Mouse (Mus musculus) limb, embryonic 10.5 days (tissue): ENCODE data around the gene Polr3a. TPM values are rescaled to one million over a fixed set of nuclear protein-coding genes. Genes with fewer than 3 reads are reported as not detected.
"Not testable (repeated sequence)": the region's sequence is repeated elsewhere in the genome, so short reads cannot be mapped to it uniquely, and the experiment has no call there.

ENCODE experiments used
- DNase-seq: peaks from one replicate; pipeline ENCODE4 v3.0.0-alpha.2; 2017; ENCODE audit warnings: low spot score
- H3K27ac ChIP-seq: fragments of 300-500 bp; sonication (generic); 2 replicates; pipeline ENCODE4 v1.5.1; 2016; ENCODE audit warnings: mild to moderate bottlenecking
- H3K27me3 ChIP-seq: fragments of 300-500 bp; sonication (generic); 2 replicates; pipeline ENCODE4 v1.6.1; 2016; ENCODE audit warnings: low read depth, mild to moderate bottlenecking; ENCODE audit not compliant: poor library complexity, severe bottlenecking
- H3K36me3 ChIP-seq: fragments of 300-500 bp; sonication (generic); 2 replicates; pipeline ENCODE4 v1.6.1; 2016; ENCODE audit warnings: mild to moderate bottlenecking, moderate library complexity
- H3K4me1 ChIP-seq: fragments of 300-500 bp; sonication (generic); 2 replicates; pipeline ENCODE4 v1.6.1; 2016
- H3K4me3 ChIP-seq: fragments of 300-500 bp; sonication (generic); 2 replicates; pipeline ENCODE4 v1.5.1; 2016; ENCODE audit warnings: mild to moderate bottlenecking, moderate library complexity
- H3K9me3 ChIP-seq: fragments of 300-500 bp; sonication (generic); replicated peaks from 2 replicates; pipeline ENCODE4 v1.6.1; 2016; ENCODE audit warnings: mild to moderate bottlenecking
- WGBS: fragments of 180-500 bp; shearing (Covaris S2); methylation state at CpG from one replicate; pipeline ENCODE4 v1.1.7; 2016; 5-methylcytosine and 5-hydroxymethylcytosine counted together
- polyA plus RNA-seq: library from polyadenylated mRNA; unstranded; fragments of >200 nt; fragmentation: Nextera tagmentation; extraction: Ambion mirVana; gene quantifications from 2 replicates; pipeline ENCODE4 v1.2.1, GENCODE M21; 2016

Polr3a gene
- polyA plus RNA-seq, 1 experiment from 2014 or later = 25.1 TPM

- DNase-seq = no peak
- Histone ChIP-seq H3K4me3 (peak overlapping the region; percentile 9; the same call in 1 of the 2 replicates), H3K27me3 (no peaks in the 10 kb centered on the region), H3K27ac (peak overlapping the region; percentile 44), H3K4me1 (peaks cover 29% of the 10 kb centered on the region), H3K36me3 (no peaks in the 10 kb centered on the region), H3K9me3 (no peaks in the 10 kb centered on the region)
- 32% methylated on average over 14 of the region's 14 CpGs for WGBS
These were observed 20.7 kb upstream of the Polr3a start for GRCm38 (mm10) chr14:24507452-24508069.

GRCm38 (mm10) chr14:24501256-24501655 lies 14.4 kb upstream of the Polr3a start:
- WGBS = 74% methylated on average over 4 of the region's 4 CpGs
- Histone ChIP-seq H3K4me1 (peaks cover 7% of the 10 kb centered on the region), H3K27ac (peak overlapping the region; percentile 88), H3K9me3 (no peaks in the 10 kb centered on the region), H3K36me3 (peaks cover 35% of the 10 kb centered on the region), H3K4me3 (no peak overlapping the region), H3K27me3 (no peaks in the 10 kb centered on the region)
- no peak for DNase-seq

GRCm38 (mm10) chr14:24500845-24501186 lies 14.0 kb upstream of the Polr3a start:
- DNase-seq = no peak
- peaks cover 39% of the 10 kb centered on the region for H3K36me3 ChIP-seq
- no peaks in the 10 kb centered on the region for H3K9me3 ChIP-seq
- peaks cover 7% of the 10 kb centered on the region for H3K4me1 ChIP-seq
- H3K27me3 ChIP-seq = no peaks in the 10 kb centered on the region
- peak overlapping the region; percentile 88 for H3K27ac ChIP-seq
- WGBS = 26% methylated on average over 8 of the region's 8 CpGs
- peak overlapping the region; percentile 22; the same call in 1 of the 2 replicates for H3K4me3 ChIP-seq

- peaks cover 45% of the 10 kb centered on the region for H3K36me3 ChIP-seq
- peak overlapping the region; percentile 22; the same call in 1 of the 2 replicates for H3K4me3 ChIP-seq
- peaks cover 7% of the 10 kb centered on the region for H3K4me1 ChIP-seq
- H3K27me3 ChIP-seq = no peaks in the 10 kb centered on the region
- DNase-seq = peak; percentile 96
- no peaks in the 10 kb centered on the region for H3K9me3 ChIP-seq
- peak overlapping the region; percentile 88 for H3K27ac ChIP-seq
- WGBS = 21% methylated on average over 18 of the region's 18 CpGs
These were observed 13.4 kb upstream of the Polr3a start for GRCm38 (mm10) chr14:24500091-24500844.

- Histone ChIP-seq H3K36me3 (peaks cover 53% of the 10 kb centered on the region), H3K27me3 (no peaks in the 10 kb centered on the region), H3K9me3 (no peaks in the 10 kb centered on the region), H3K27ac (no peak overlapping the region; the same call in 1 of the 2 replicates), H3K4me1 (peaks cover 7% of the 10 kb centered on the region), H3K4me3 (no peak overlapping the region)
- WGBS = 45% methylated on average over 9 of the region's 9 CpGs
- no peak for DNase-seq
These were observed 12.6 kb upstream of the Polr3a start for GRCm38 (mm10) chr14:24499478-24499877.

- WGBS = 73% methylated on average over 5 of the region's 5 CpGs
- H3K9me3 ChIP-seq = no peaks in the 10 kb centered on the region
- H3K27ac ChIP-seq = no peak overlapping the region
- H3K4me3 ChIP-seq = no peak overlapping the region
- peaks cover 61% of the 10 kb centered on the region for H3K36me3 ChIP-seq
- DNase-seq = no peak
- peaks cover 12% of the 10 kb centered on the region for H3K4me1 ChIP-seq
- no peaks in the 10 kb centered on the region for H3K27me3 ChIP-seq
These were observed 11.8 kb upstream of the Polr3a start for GRCm38 (mm10) chr14:24498561-24499255.

- Histone ChIP-seq H3K27ac (no peak overlapping the region), H3K36me3 (peaks cover 73% of the 10 kb centered on the region), H3K27me3 (no peaks in the 10 kb centered on the region), H3K4me3 (no peak overlapping the region), H3K9me3 (no peaks in the 10 kb centered on the region), H3K4me1 (peaks cover 25% of the 10 kb centered on the region)
- no peak for DNase-seq
- 94% methylated on average over 1 of the region's 1 CpGs for WGBS
These were observed 10.6 kb upstream of the Polr3a start for GRCm38 (mm10) chr14:24497443-24497842.

- Histone ChIP-seq H3K36me3 (peaks cover 81% of the 10 kb centered on the region), H3K27me3 (no peaks in the 10 kb centered on the region), H3K4me3 (no peak overlapping the region), H3K4me1 (peaks cover 34% of the 10 kb centered on the region), H3K27ac (no peak overlapping the region), H3K9me3 (no peaks in the 10 kb centered on the region)
- 91% methylated on average over 1 of the region's 1 CpGs for WGBS
- no peak for DNase-seq
These were observed 9.6 kb upstream of the Polr3a start for GRCm38 (mm10) chr14:24496507-24496906.

GRCm38 (mm10) chr14:24493256-24493655 lies 6.4 kb upstream of the Polr3a start:
- 90% methylated on average over 9 of the region's 9 CpGs for WGBS
- Histone ChIP-seq H3K27me3 (no peaks in the 10 kb centered on the region), H3K36me3 (peaks cover 67% of the 10 kb centered on the region), H3K27ac (no peak overlapping the region), H3K9me3 (no peaks in the 10 kb centered on the region), H3K4me3 (0 out of 2 replicates have a peak overlapping the region, but pooled peaks have one; percentile 83), H3K4me1 (peaks cover 29% of the 10 kb centered on the region)
- DNase-seq = no peak

GRCm38 (mm10) chr14:24491266-24491981 lies 4.6 kb upstream of the Polr3a start:
- peak overlapping the region; percentile 96 for H3K27ac ChIP-seq
- 4% methylated on average over 11 of the region's 11 CpGs for WGBS
- H3K27me3 ChIP-seq = no peaks in the 10 kb centered on the region
- no peak for DNase-seq
- H3K4me3 ChIP-seq = peak overlapping the region; percentile 83
- H3K9me3 ChIP-seq = no peaks in the 10 kb centered on the region
- peaks cover 49% of the 10 kb centered on the region for H3K36me3 ChIP-seq
- H3K4me1 ChIP-seq = peaks cover 29% of the 10 kb centered on the region

- WGBS = under 1% methylated on average over 64 of the region's 64 CpGs
These were observed 3.8 kb upstream of the Polr3a start for GRCm38 (mm10) chr14:24490468-24491265.

GRCm38 (mm10) chr14:24489772-24490171 lies 2.9 kb upstream of the Polr3a start:
- not testable (repeated sequence) for DNase-seq, H3K27me3 ChIP-seq, H3K4me3 ChIP-seq, H3K9me3 ChIP-seq, H3K27ac ChIP-seq
- WGBS = 91% methylated on average over 7 of the region's 7 CpGs
- Histone ChIP-seq H3K36me3 (peaks cover 33% of the 10 kb centered on the region), H3K4me1 (peaks cover 38% of the 10 kb centered on the region)

More at GRCm38 (mm10) chr14:24490468-24491265, 3.8 kb upstream of the Polr3a start:
- Histone ChIP-seq H3K27ac (peak overlapping the region; percentile 96), H3K9me3 (no peaks in the 10 kb centered on the region), H3K27me3 (no peaks in the 10 kb centered on the region), H3K36me3 (peaks cover 41% of the 10 kb centered on the region), H3K4me1 (peaks cover 35% of the 10 kb centered on the region), H3K4me3 (peak overlapping the region; percentile 83)
- DNase-seq = peak; percentile 99
